Mouse (Mus musculus) telencephalon, adult 2 months (tissue): Measurements from ENCODE around the gene Olfr322.
A peak's percentile ranks its signal among the peaks of the same experiment; 100 is the strongest.
"Not testable (repeated sequence)": the region's sequence is repeated elsewhere in the genome, so short reads cannot be mapped to it uniquely, and the experiment has no call there.

Experiments used
- DNase-seq: peaks from one replicate; pipeline ENCODE4 v3.0.0-alpha.2; 2011; ENCODE audit warnings: low read depth, low spot score

The Olfr322 gene

GRCm38 (mm10) chr11:58658596-58658995 lies at the start of gene Olfr322:
Gene Olfr322 (plus strand): TSS chr11:58658782.
- no peak for DNase-seq

GRCm38 (mm10) chr11:58613359-58613758 lies 45.2 kb upstream of the Olfr322 start:
- no peak for DNase-seq

- no peak for DNase-seq
Measured at GRCm38 (mm10) chr11:58614526-58614925, 44.1 kb upstream of the Olfr322 start.

GRCm38 (mm10) chr11:58615975-58616374 lies 42.6 kb upstream of the Olfr322 start, which contains the start of gene 2210407C18Rik:
Gene 2210407C18Rik (minus strand): TSS chr11:58616075.
- no peak for DNase-seq

GRCm38 (mm10) chr11:58618369-58618768 lies 40.2 kb upstream of the Olfr322 start:
- no peak for DNase-seq

GRCm38 (mm10) chr11:58618793-58619192 lies 39.8 kb upstream of the Olfr322 start:
- DNase-seq, result peak; percentile 10

- DNase-seq, result no peak
Measured at GRCm38 (mm10) chr11:58626146-58626545, 32.4 kb upstream of the Olfr322 start.

- no peak for DNase-seq
Measured at GRCm38 (mm10) chr11:58630401-58630800, 28.2 kb upstream of the Olfr322 start, which contains the start of gene Olfr323. Gene Olfr323 (minus strand): TSS chr11:58630501.

GRCm38 (mm10) chr11:58634878-58635277 lies 23.7 kb upstream of the Olfr322 start:
- no peak for DNase-seq

GRCm38 (mm10) chr11:58636376-58636977 lies 22.1 kb upstream of the Olfr322 start:
- no peak for DNase-seq

GRCm38 (mm10) chr11:58638176-58638701 lies 20.3 kb upstream of the Olfr322 start:
- DNase-seq, result no peak

GRCm38 (mm10) chr11:58640272-58640867 lies 18.2 kb upstream of the Olfr322 start, which contains the start of gene Trim58:
Gene Trim58 (plus strand): TSS chr11:58640465.
- no peak for DNase-seq

GRCm38 (mm10) chr11:58641057-58641456 lies 17.5 kb upstream of the Olfr322 start:
- DNase-seq, result no peak

GRCm38 (mm10) chr11:58641638-58642358 lies 16.8 kb upstream of the Olfr322 start:
- no peak for DNase-seq

GRCm38 (mm10) chr11:58643350-58643749 lies 15.2 kb upstream of the Olfr322 start:
- peak; percentile 33 for DNase-seq

GRCm38 (mm10) chr11:58655151-58655550 lies 3.4 kb upstream of the Olfr322 start:
- no peak for DNase-seq

GRCm38 (mm10) chr11:58669252-58669651 lies 10.7 kb downstream of the Olfr322 start:
- DNase-seq, result no peak

GRCm38 (mm10) chr11:58671825-58672224 lies 13.2 kb downstream of the Olfr322 start:
- no peak for DNase-seq

GRCm38 (mm10) chr11:58680799-58681198 lies 22.2 kb downstream of the Olfr322 start, which contains the start of gene Olfr320:
Gene Olfr320 (plus strand): TSS chr11:58681099.
- no peak for DNase-seq

GRCm38 (mm10) chr11:58698862-58699261 lies 40.3 kb downstream of the Olfr322 start, which contains the start of gene Olfr319:
Gene Olfr319 (plus strand): TSS chr11:58699162.
- no peak for DNase-seq

GRCm38 (mm10) chr11:58709086-58709485 lies 50.5 kb downstream of the Olfr322 start:
- no peak for DNase-seq

GRCm38 (mm10) chr11:58717723-58718122 lies 59.1 kb downstream of the Olfr322 start:
- not testable (repeated sequence) for DNase-seq
